In genomic region chr6:5296067-5296466, GRCm38 (mm10) we compare ENCODE assay signal across 20 mouse cellular contexts. TPM values are rescaled to one million over a fixed set of nuclear protein-coding genes. Genes with fewer than 3 reads are reported as not detected.
A peak's percentile ranks its signal among the peaks of the same experiment; 100 is the strongest.
DNase-seq lines count a peak whose midpoint lies in the region; ATAC-seq and TF ChIP-seq lines count a peak whose summit lies in the region.
"Had no signal": no experiment of that assay in that cellular context is flagged by ENCODE, and none has a peak within 500 bp of the region (broad histone marks: within the 10 kb centered on the region; RNA-seq: fewer than 3 reads in every experiment).

No protein-coding gene starts in this region.

- peak overlapping the region; percentile 19; the same call in 1 of the 2 replicates for H3K4me2 ChIP-seq in forebrain, embryonic 13.5 days
- H3K4me2 ChIP-seq in forebrain, postnatal 0 days (ENCODE audit: low read depth): no peak overlapping the region
- H3K4me2 ChIP-seq in lung, embryonic 14.5 days: peak overlapping the region; percentile 76
- H3K4me2 ChIP-seq in intestine, postnatal 0 days (replicated peaks; ENCODE audit: low read depth): peak overlapping the region; percentile 68

- no peak for TF ChIP-seq POLR2A in small intestine, adult 2 months (IDR thresholded peaks at IDR 0.05; ENCODE audit: low read depth, low read length)

- H3K27me3 ChIP-seq in forebrain, embryonic 13.5 days: no peaks in the 10 kb centered on the region
- no peaks in the 10 kb centered on the region; the same call in 1 of the 2 replicates for H3K27me3 ChIP-seq in forebrain, postnatal 0 days (ENCODE audit: insufficient read depth, low read length)
- H3K27me3 ChIP-seq in lung, embryonic 14.5 days (ENCODE audit: insufficient read depth, low read length): no peaks in the 10 kb centered on the region
- no peaks in the 10 kb centered on the region for H3K27me3 ChIP-seq in intestine, postnatal 0 days (replicated peaks; ENCODE audit: control insufficient read depth, insufficient read depth, low read length)
- H3K27me3 ChIP-seq in small intestine, adult 2 months (ENCODE audit: control insufficient read depth, insufficient read depth, low read length): no peaks in the 10 kb centered on the region
- peaks cover 7% of the 10 kb centered on the region; the same call in 1 of the 2 replicates for H3K27me3 ChIP-seq in hindbrain, embryonic 10.5 days (ENCODE audit: insufficient read depth, poor library complexity, severe bottlenecking)
- H3K27me3 ChIP-seq: neural tube, embryonic 12.5 days had no signal

- no peak overlapping the region for H3K9ac ChIP-seq in forebrain, embryonic 13.5 days
- no peak overlapping the region for H3K9ac ChIP-seq in forebrain, postnatal 0 days
- H3K9ac ChIP-seq in lung, embryonic 14.5 days: no peak overlapping the region
- no peak overlapping the region for H3K9ac ChIP-seq in intestine, postnatal 0 days (ENCODE audit: low read depth, low read length)
- H3K9ac ChIP-seq: neural tube, embryonic 12.5 days had no signal

- DNase-seq in forebrain, postnatal 0 days: no peak
- no peak for DNase-seq in lung, embryonic 14.5 days
- no peak for DNase-seq in lung, postnatal 36 days
- DNase-seq in left cerebral cortex, adult 11 months (ENCODE audit: low spot score): no peak
- DNase-seq in hindbrain, embryonic 10.5 days (ENCODE audit: low spot score): no peak
- DNase-seq: adrenal gland, postnatal 25 days; cerebellum, adult 9-10 months; gastrocnemius, postnatal 25 days; lung, adult 2 months; right cerebral cortex, postnatal 14 days; thymus, postnatal 36 days had no signal

- no peaks in the 10 kb centered on the region for H3K9me3 ChIP-seq in forebrain, embryonic 13.5 days (replicated peaks)
- H3K9me3 ChIP-seq in forebrain, postnatal 0 days (ENCODE audit: low read length): no peaks in the 10 kb centered on the region
- no peaks in the 10 kb centered on the region for H3K9me3 ChIP-seq in lung, embryonic 14.5 days (ENCODE audit: low read depth, low read length)
- H3K9me3 ChIP-seq in intestine, postnatal 0 days (ENCODE audit: control insufficient read depth): no peaks in the 10 kb centered on the region
- H3K9me3 ChIP-seq in hindbrain, embryonic 10.5 days: no peaks in the 10 kb centered on the region
- H3K9me3 ChIP-seq: heart, embryonic 10.5 days; limb, embryonic 10.5 days; neural tube, embryonic 12.5 days had no signal

- no peak for TF ChIP-seq CTCF in forebrain, postnatal 0 days (IDR thresholded peaks at IDR 0.05; ENCODE audit: low read depth)
- no peak for TF ChIP-seq CTCF in lung, embryonic 14.5 days (IDR thresholded peaks at IDR 0.05; ENCODE audit: low read depth)
- no peak for TF ChIP-seq CTCF in intestine, postnatal 0 days (IDR thresholded peaks at IDR 0.05; ENCODE audit: low read depth)
- no peak for TF ChIP-seq CTCF in small intestine, adult 2 months (IDR thresholded peaks at IDR 0.05; ENCODE audit: extremely low read depth, insufficient read length, insufficient replicate concordance, low read depth, low read length)

- H3K27ac ChIP-seq in forebrain, embryonic 13.5 days: no peak overlapping the region
- H3K27ac ChIP-seq in forebrain, postnatal 0 days (ENCODE audit: low read depth, low read length): no peak overlapping the region
- H3K27ac ChIP-seq in lung, embryonic 14.5 days (ENCODE audit: low read depth): no peak overlapping the region
- H3K27ac ChIP-seq in intestine, postnatal 0 days (ENCODE audit: low read depth, low read length): peak overlapping the region; percentile 98
- peak overlapping the region; percentile 71 for H3K27ac ChIP-seq in small intestine, adult 2 months (ENCODE audit: insufficient read depth, low read depth, low read length)
- no peak overlapping the region for H3K27ac ChIP-seq in hindbrain, embryonic 10.5 days
- H3K27ac ChIP-seq: heart, embryonic 10.5 days; kidney, postnatal 0 days; layer of hippocampus, adult 2 months; left cerebral cortex, adult 2 months; limb, embryonic 10.5 days; neural tube, embryonic 12.5 days had no signal

- H3K36me3 ChIP-seq in forebrain, embryonic 13.5 days (ENCODE audit: poor library complexity, severe bottlenecking): no peaks in the 10 kb centered on the region
- no peaks in the 10 kb centered on the region for H3K36me3 ChIP-seq in forebrain, postnatal 0 days (ENCODE audit: insufficient read depth)
- 0 out of 2 replicates have a peak, but pooled peaks cover 3% of the 10 kb centered on the region for H3K36me3 ChIP-seq in lung, embryonic 14.5 days (ENCODE audit: insufficient read depth)
- H3K36me3 ChIP-seq in intestine, postnatal 0 days (ENCODE audit: control insufficient read depth, insufficient read depth): peaks cover 9% of the 10 kb centered on the region; the same call in 1 of the 2 replicates
- H3K36me3 ChIP-seq in small intestine, adult 2 months (ENCODE audit: control insufficient read depth, insufficient read depth, low read length): peaks cover 5% of the 10 kb centered on the region
- peaks cover 3% of the 10 kb centered on the region; the same call in 1 of the 2 replicates for H3K36me3 ChIP-seq in hindbrain, embryonic 10.5 days
- H3K36me3 ChIP-seq: heart, embryonic 10.5 days; limb, embryonic 10.5 days; neural tube, embryonic 12.5 days had no signal

- no peak overlapping the region for H3K4me3 ChIP-seq in forebrain, embryonic 13.5 days
- H3K4me3 ChIP-seq in forebrain, postnatal 0 days (ENCODE audit: low read depth, low read length): no peak overlapping the region
- no peak overlapping the region for H3K4me3 ChIP-seq in lung, embryonic 14.5 days (ENCODE audit: low read depth, low read length)
- peak overlapping the region; percentile 81 for H3K4me3 ChIP-seq in intestine, postnatal 0 days (ENCODE audit: low read depth, low read length)
- H3K4me3 ChIP-seq in small intestine, adult 2 months (ENCODE audit: low read depth, low read length): peak overlapping the region; percentile 17; the same call in 1 of the 2 replicates
- H3K4me3 ChIP-seq in hindbrain, embryonic 10.5 days: no peak overlapping the region
- H3K4me3 ChIP-seq: layer of hippocampus, adult 2 months; left cerebral cortex, adult 2 months; limb, embryonic 10.5 days; neural tube, embryonic 12.5 days had no signal

- H3K4me1 ChIP-seq in forebrain, embryonic 13.5 days: peaks cover 16% of the 10 kb centered on the region
- H3K4me1 ChIP-seq in forebrain, postnatal 0 days (ENCODE audit: insufficient read depth): no peaks in the 10 kb centered on the region
- peaks cover 4% of the 10 kb centered on the region; the same call in 1 of the 2 replicates for H3K4me1 ChIP-seq in lung, embryonic 14.5 days (ENCODE audit: insufficient read depth)
- H3K4me1 ChIP-seq in intestine, postnatal 0 days (replicated peaks; ENCODE audit: control insufficient read depth, insufficient read depth, low read length): peaks cover 4% of the 10 kb centered on the region
- H3K4me1 ChIP-seq in small intestine, adult 2 months (ENCODE audit: control insufficient read depth, insufficient read depth, insufficient read length, low read length): peaks cover 9% of the 10 kb centered on the region; the same call in 1 of the 2 replicates
- peaks cover 19% of the 10 kb centered on the region for H3K4me1 ChIP-seq in hindbrain, embryonic 10.5 days (replicated peaks)

- 81% methylated on average over 7 of the region's 7 CpGs for WGBS in forebrain, embryonic 13.5 days
- WGBS in forebrain, postnatal 0 days: 89% methylated on average over 7 of the region's 7 CpGs
- 95% methylated on average over 7 of the region's 7 CpGs for WGBS in lung, embryonic 14.5 days
- WGBS in intestine, postnatal 0 days: 57% methylated on average over 7 of the region's 7 CpGs
- WGBS in small intestine, adult 2 months: 32% methylated on average over 7 of the region's 7 CpGs
- WGBS in hindbrain, embryonic 10.5 days: 96% methylated on average over 7 of the region's 7 CpGs

- no peak for ATAC-seq in forebrain, embryonic 13.5 days
- no peak for ATAC-seq in forebrain, postnatal 0 days
- no peak for ATAC-seq in lung, embryonic 14.5 days (ENCODE audit: insufficient read depth)
- ATAC-seq in intestine, postnatal 0 days: peak; percentile 63

RNA-seq across cellular contexts. Expression of gene Pon2, which starts 2.2 kb away (rescaled TPM):
- polyA plus RNA-seq in forebrain, embryonic 13.5 days (2015; fragmentation: Nextera tagmentation; extraction: Ambion mirVana): 26.2 and 27.4 TPM in 2 replicates
- total RNA-seq in forebrain, postnatal 0 days (2014; rRNA removed): 14.7 and 16.8 TPM in 2 replicates
- polyA plus RNA-seq in forebrain, postnatal 0 days (2015; fragmentation: Nextera tagmentation; extraction: Ambion mirVana): 12.8 and 29.1 TPM in 2 replicates
- polyA plus RNA-seq in lung, embryonic 14.5 days (2014; fragmentation: Nextera tagmentation; extraction: Ambion mirVana): 39.2 and 42.8 TPM in 2 replicates
- polyA plus RNA-seq in intestine, postnatal 0 days (2015; fragmentation: Nextera tagmentation; extraction: Ambion mirVana): 179 and 207 TPM in 2 replicates
- 12.0 and 16.8 TPM in 2 replicates for polyA plus RNA-seq in small intestine, adult 2 months (2012; rRNA removed)
- polyA plus RNA-seq in hindbrain, embryonic 10.5 days (2016; fragmentation: Nextera tagmentation; extraction: Ambion mirVana): 32.1 and 32.4 TPM in 2 replicates

RNA-seq across cellular contexts. Expression of gene Pon3, which starts 40.0 kb away (rescaled TPM):
- 2.9 and 3.5 TPM in 2 replicates for polyA plus RNA-seq in forebrain, embryonic 13.5 days (2015; fragmentation: Nextera tagmentation; extraction: Ambion mirVana)
- 1.5 and 3.9 TPM in 2 replicates for total RNA-seq in forebrain, postnatal 0 days (2014; rRNA removed)
- polyA plus RNA-seq in forebrain, postnatal 0 days (2015; fragmentation: Nextera tagmentation; extraction: Ambion mirVana): 3.0 and 4.7 TPM in 2 replicates
- polyA plus RNA-seq in lung, embryonic 14.5 days (2014; fragmentation: Nextera tagmentation; extraction: Ambion mirVana): 14.2 and 15.2 TPM in 2 replicates
- 62.9 and 66.0 TPM in 2 replicates for polyA plus RNA-seq in intestine, postnatal 0 days (2015; fragmentation: Nextera tagmentation; extraction: Ambion mirVana)
- polyA plus RNA-seq in small intestine, adult 2 months (2012; rRNA removed): 3.8 and 7.1 TPM in 2 replicates
- polyA plus RNA-seq in hindbrain, embryonic 10.5 days (2016; fragmentation: Nextera tagmentation; extraction: Ambion mirVana): 5.8 and 6.4 TPM in 2 replicates

Comparison
In these comparisons a context has a peak if more than half of its experiments do, and no peak if none do; other contexts are left out.
1. H3K27ac ChIP-seq: peak in intestine, postnatal 0 days (single experiment) and small intestine, adult 2 months (single experiment); none in forebrain, embryonic 13.5 days (single experiment), forebrain, postnatal 0 days (single experiment), lung, embryonic 14.5 days (single experiment) and hindbrain, embryonic 10.5 days (single experiment).
2. H3K4me3 ChIP-seq: peak in intestine, postnatal 0 days (single experiment) and small intestine, adult 2 months (single experiment); none in forebrain, embryonic 13.5 days (single experiment), forebrain, postnatal 0 days (single experiment), lung, embryonic 14.5 days (single experiment) and hindbrain, embryonic 10.5 days (single experiment).